Mouse (Mus musculus) gastrocnemius, postnatal 10 days (tissue): ENCODE results near the gene H1foo. TPM values are rescaled to one million over a fixed set of nuclear protein-coding genes. Genes with fewer than 3 reads are reported as not detected.

Source experiments
- DNase-seq: peaks from one replicate; pipeline ENCODE4 v3.0.0; 2021; ENCODE audit warnings: mixed read lengths
- total RNA-seq, 2 experiments: library from RNA; stranded (reverse); gene quantifications; 2 replicates each; pipeline ENCODE4 v1.2.3; 2021

The H1foo gene
- total RNA-seq, 2 experiments from 2014 or later = not detected

- DNase-seq = no peak
These were observed 17.8 kb downstream of the H1foo start for GRCm38 (mm10) chr6:115962439-115963085.

- no peak for DNase-seq
These were observed 18.9 kb downstream of the H1foo start for GRCm38 (mm10) chr6:115963656-115964055.

- no peak for DNase-seq
These were observed 21.7 kb downstream of the H1foo start for GRCm38 (mm10) chr6:115966227-115966966.

- DNase-seq = no peak
These were observed 22.6 kb downstream of the H1foo start for GRCm38 (mm10) chr6:115967291-115967880.

GRCm38 (mm10) chr6:115968086-115968485 is 23.3 kb downstream of the H1foo start:
- DNase-seq = no peak

GRCm38 (mm10) chr6:115968700-115969099 is 24.0 kb downstream of the H1foo start:
- no peak for DNase-seq

GRCm38 (mm10) chr6:115969103-115969502 is 24.4 kb downstream of the H1foo start:
- no peak for DNase-seq

GRCm38 (mm10) chr6:115969952-115970351 is 25.2 kb downstream of the H1foo start:
- no peak for DNase-seq

- DNase-seq = no peak
These were observed 26.7 kb downstream of the H1foo start for GRCm38 (mm10) chr6:115971273-115972060.

GRCm38 (mm10) chr6:115972083-115972764 is 27.5 kb downstream of the H1foo start:
- no peak for DNase-seq

GRCm38 (mm10) chr6:115973139-115973875 is 28.6 kb downstream of the H1foo start:
- no peak for DNase-seq

- no peak for DNase-seq
These were observed 29.3 kb downstream of the H1foo start for GRCm38 (mm10) chr6:115973881-115974662.

- no peak for DNase-seq
These were observed 30.9 kb downstream of the H1foo start for GRCm38 (mm10) chr6:115975606-115976005.

- no peak for DNase-seq
These were observed 33.1 kb downstream of the H1foo start for GRCm38 (mm10) chr6:115977810-115978209.

GRCm38 (mm10) chr6:115978596-115978995 is 33.9 kb downstream of the H1foo start:
- no peak for DNase-seq

- no peak for DNase-seq
These were observed 38.2 kb downstream of the H1foo start for GRCm38 (mm10) chr6:115982889-115983288.

GRCm38 (mm10) chr6:115983306-115984038 is 38.7 kb downstream of the H1foo start:
- no peak for DNase-seq

- no peak for DNase-seq
These were observed 39.8 kb downstream of the H1foo start for GRCm38 (mm10) chr6:115984580-115984979.

GRCm38 (mm10) chr6:115985622-115986021 is 40.9 kb downstream of the H1foo start:
- DNase-seq = no peak
